Mouse (Mus musculus) thymus, postnatal 36 days (tissue): ENCODE measurements around the gene Tyw3.
"Not testable (repeated sequence)": the region's sequence is repeated elsewhere in the genome, so short reads cannot be mapped to it uniquely, and the experiment has no call there.

ENCODE experiments used
- DNase-seq, 2 experiments: peaks; one replicate each; pipeline ENCODE4 v3.0.0; 2022; ENCODE audit warnings: mixed read lengths in 2 of 2

Gene Tyw3

GRCm38 (mm10) chr3:154596934-154597554 is at the start of gene Tyw3:
Gene Tyw3, minus strand, starts transcription at chr3:154597104.
- DNase-seq, result peak; percentile 95 to 97

GRCm38 (mm10) chr3:154633091-154633490 is 36.2 kb upstream of the Tyw3 start:
- no peak for DNase-seq

- DNase-seq, result not testable (repeated sequence)
Observed at GRCm38 (mm10) chr3:154631281-154631680, 34.4 kb upstream of the Tyw3 start.

- DNase-seq, result no peak
Observed at GRCm38 (mm10) chr3:154628284-154628683, 31.4 kb upstream of the Tyw3 start.

- no peak for DNase-seq
Observed at GRCm38 (mm10) chr3:154616106-154616505, 19.2 kb upstream of the Tyw3 start.

GRCm38 (mm10) chr3:154615304-154615703 is 18.4 kb upstream of the Tyw3 start:
- no peak for DNase-seq

- no peak for DNase-seq
Observed at GRCm38 (mm10) chr3:154614771-154615170, 17.9 kb upstream of the Tyw3 start.

- DNase-seq, result no peak
Observed at GRCm38 (mm10) chr3:154611888-154612287, 15.0 kb upstream of the Tyw3 start.

GRCm38 (mm10) chr3:154607896-154608295 is 11.0 kb upstream of the Tyw3 start:
- no peak for DNase-seq

GRCm38 (mm10) chr3:154604871-154605270 is 8.0 kb upstream of the Tyw3 start:
- no peak for DNase-seq

- DNase-seq, result no peak
Observed at GRCm38 (mm10) chr3:154602141-154602540, 5.2 kb upstream of the Tyw3 start.

- DNase-seq, result no peak
Observed at GRCm38 (mm10) chr3:154597561-154597960, 657 bp upstream of the Tyw3 start.

- peak; percentile 86 to 90 for DNase-seq
Observed at GRCm38 (mm10) chr3:154596488-154596933, 393 bp downstream of the Tyw3 start, which contains the start of gene Cryz. Gene Cryz, plus strand, starts transcription at chr3:154596711.

GRCm38 (mm10) chr3:154594156-154594555 is 2.7 kb downstream of the Tyw3 start:
- DNase-seq, result no peak

GRCm38 (mm10) chr3:154593596-154593995 is 3.3 kb downstream of the Tyw3 start:
- no peak for DNase-seq

- DNase-seq, result no peak
Observed at GRCm38 (mm10) chr3:154591621-154592020, 5.3 kb downstream of the Tyw3 start.

GRCm38 (mm10) chr3:154590971-154591370 is 5.9 kb downstream of the Tyw3 start:
- DNase-seq, result no peak

GRCm38 (mm10) chr3:154584351-154584750 is 12.6 kb downstream of the Tyw3 start:
- DNase-seq, result no peak

GRCm38 (mm10) chr3:154577895-154578294 is 19.0 kb downstream of the Tyw3 start:
- no peak for DNase-seq

GRCm38 (mm10) chr3:154573666-154574065 is 23.2 kb downstream of the Tyw3 start:
- DNase-seq, result no peak

- peak; percentile 45 to 52 for DNase-seq
Observed at GRCm38 (mm10) chr3:154572341-154572972, 24.4 kb downstream of the Tyw3 start.

- DNase-seq, result no peak
Observed at GRCm38 (mm10) chr3:154570786-154571185, 26.1 kb downstream of the Tyw3 start.

GRCm38 (mm10) chr3:154570029-154570575 is 26.8 kb downstream of the Tyw3 start:
- DNase-seq, result no peak

- DNase-seq, result no peak
Observed at GRCm38 (mm10) chr3:154565437-154565836, 31.5 kb downstream of the Tyw3 start.
